Mouse (Mus musculus) forebrain, embryonic 11.5 days (tissue): Measurements from ENCODE around the gene Slc6a9. TPM values are rescaled to one million over a fixed set of nuclear protein-coding genes. Genes with fewer than 3 reads are reported as not detected.

Source experiments
- ATAC-seq: fragments of 200-750 bp; cut with Nextera tagmentation; replicated peaks from 2 replicates; pipeline ENCODE4 v1.8.0; 2017; ENCODE audit warnings: moderate TSS enrichment; ENCODE audit not compliant: low FRiP score
- DNase-seq: peaks from one replicate; pipeline ENCODE4 v3.0.0-alpha.2; 2017; ENCODE audit warnings: low spot score
- H3K27ac ChIP-seq: fragments of 300-500 bp; sonication (generic); 2 replicates; pipeline ENCODE4 v1.5.1; 2014; ENCODE audit warnings: low read depth, low read length
- H3K27me3 ChIP-seq: fragments of 300-500 bp; sonication (generic); 2 replicates; pipeline ENCODE4 v1.6.1; 2014; ENCODE audit warnings: mild to moderate bottlenecking, low read length, mixed read lengths; ENCODE audit not compliant: control insufficient read depth, insufficient read depth
- H3K36me3 ChIP-seq: fragments of 300-500 bp; sonication (generic); 2 replicates; pipeline ENCODE4 v1.6.1; 2014; ENCODE audit warnings: mild to moderate bottlenecking, low read length, moderate library complexity, mixed read lengths; ENCODE audit not compliant: control insufficient read depth, insufficient read depth
- H3K4me1 ChIP-seq: fragments of 300-500 bp; sonication (generic); replicated peaks from 2 replicates; pipeline ENCODE4 v1.6.1; 2014; ENCODE audit warnings: low read length, mixed read lengths; ENCODE audit not compliant: control insufficient read depth, insufficient read depth
- H3K4me2 ChIP-seq: fragments of 300-500 bp; sonication (generic); 2 replicates; pipeline ENCODE4 v1.6.1; 2014; ENCODE audit warnings: low read depth, mild to moderate bottlenecking, low read length, moderate library complexity, mixed read lengths; ENCODE audit not compliant: severe bottlenecking
- H3K4me3 ChIP-seq: fragments of 300-500 bp; sonication (generic); 2 replicates; pipeline ENCODE4 v1.5.1; 2014; ENCODE audit warnings: low read depth, low read length
- H3K9ac ChIP-seq: fragments of 300-500 bp; sonication (generic); 2 replicates; pipeline ENCODE4 v1.6.1; 2014; ENCODE audit warnings: low read length
- H3K9me3 ChIP-seq: fragments of 300-500 bp; sonication (generic); 2 replicates; pipeline ENCODE4 v1.6.1; 2016; ENCODE audit warnings: low read length, mixed read lengths; ENCODE audit not compliant: control insufficient read depth
- WGBS: fragments of 180-500 bp; shearing (Covaris S2); extraction: QIAGEN DNeasy Blood & Tissue Kit; methylation state at CpG from one replicate; pipeline ENCODE4 v1.1.7; 2014; 5-methylcytosine and 5-hydroxymethylcytosine counted together
- polyA plus RNA-seq: library from polyadenylated mRNA; unstranded; fragments of >200 nt; fragmentation: Nextera tagmentation; extraction: Ambion mirVana; gene quantifications from 2 replicates; pipeline ENCODE4 v1.2.1, GENCODE M21; 2014

Gene Slc6a9
- polyA plus RNA-seq, 1 experiment from 2014 or later: 8.1 TPM

GRCm38 (mm10) chr4:117913421-117913820, 79.1 kb downstream of the Slc6a9 start:
- WGBS: 53% methylated on average over 3 of the region's 3 CpGs
- no peaks in the 10 kb centered on the region for H3K9me3 ChIP-seq
- peak overlapping the region; percentile 78 for H3K4me3 ChIP-seq
- DNase-seq (no peak), ATAC-seq (no peak)
- no peaks in the 10 kb centered on the region for H3K27me3 ChIP-seq
- peaks cover 10% of the 10 kb centered on the region for H3K4me1 ChIP-seq
- H3K36me3 ChIP-seq: no peaks in the 10 kb centered on the region; the same call in 1 of the 2 replicates
- no peak overlapping the region for H3K27ac ChIP-seq
- peak overlapping the region; percentile 100 for H3K4me2 ChIP-seq
- H3K9ac ChIP-seq: peak overlapping the region; percentile 80

GRCm38 (mm10) chr4:117914031-117914430, 79.7 kb downstream of the Slc6a9 start:
- H3K4me1 ChIP-seq: peaks cover 8% of the 10 kb centered on the region
- H3K27me3 ChIP-seq: no peaks in the 10 kb centered on the region
- peak overlapping the region; percentile 100 for H3K4me2 ChIP-seq
- ATAC-seq (no peak; the same call in 1 of the 2 replicates), DNase-seq (no peak)
- no peaks in the 10 kb centered on the region; the same call in 1 of the 2 replicates for H3K36me3 ChIP-seq
- peak overlapping the region; percentile 78 for H3K4me3 ChIP-seq
- H3K9me3 ChIP-seq: no peaks in the 10 kb centered on the region
- H3K9ac ChIP-seq: peak overlapping the region; percentile 80
- WGBS: 13% methylated on average over 8 of the region's 8 CpGs
- H3K27ac ChIP-seq: no peak overlapping the region

GRCm38 (mm10) chr4:117914591-117915442, 80.5 kb downstream of the Slc6a9 start, which contains the start of gene Ipo13:
Ipo13 (minus strand) TSS chr4:117914999.
- peak; percentile 95 for DNase-seq
- H3K27ac ChIP-seq: peak within 1 kb of the TSS; percentile 72
- H3K9ac ChIP-seq: peak within 1 kb of the TSS; percentile 80
- peak within 1 kb of the TSS; percentile 100 for H3K4me2 ChIP-seq
- no peaks in the 10 kb centered on the region for H3K27me3 ChIP-seq
- peak; percentile 95 for ATAC-seq
- WGBS: 0% methylated on average over 59 of the region's 61 CpGs
- H3K4me1 ChIP-seq: peaks cover 8% of the 10 kb centered on the region
- peak within 1 kb of the TSS; percentile 78 for H3K4me3 ChIP-seq
- no peaks in the 10 kb centered on the region for H3K9me3 ChIP-seq
- H3K36me3 ChIP-seq: no peaks in the 10 kb centered on the region; the same call in 1 of the 2 replicates

DNA sequence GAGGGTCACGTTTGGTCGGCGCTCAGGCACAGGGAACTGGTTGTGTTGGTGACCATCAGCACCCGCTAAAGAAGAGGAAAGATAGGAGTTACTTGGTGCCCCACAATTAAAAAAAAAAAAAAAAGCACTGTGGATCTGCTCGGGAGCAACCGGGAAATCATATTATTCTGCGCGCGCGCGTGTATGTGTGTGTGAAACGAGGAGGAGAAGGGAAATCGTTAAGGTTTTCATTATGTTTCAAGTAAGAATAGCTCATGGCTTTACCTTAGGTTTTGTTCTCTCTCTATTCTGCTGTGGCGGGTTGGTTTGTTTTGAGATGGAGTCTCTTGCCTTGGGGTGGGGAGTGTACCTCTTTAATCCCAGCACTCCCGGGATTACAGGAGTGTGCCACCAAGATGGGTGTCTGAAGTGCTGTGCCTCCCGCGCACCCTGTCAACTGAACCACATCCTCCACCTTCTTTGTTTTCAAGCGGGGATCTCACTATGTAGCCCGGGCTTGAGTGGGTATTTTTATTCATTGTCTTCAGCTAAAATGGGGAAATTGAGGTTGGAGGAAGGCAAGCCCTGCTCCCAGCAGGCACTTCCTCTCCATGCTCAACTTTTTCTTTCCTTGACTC, 81.3 kb downstream of the Slc6a9 start:
- peaks cover 8% of the 10 kb centered on the region for H3K4me1 ChIP-seq
- peak overlapping the region; percentile 100 for H3K4me2 ChIP-seq
- H3K27me3 ChIP-seq: no peaks in the 10 kb centered on the region
- 8% methylated on average over 19 of the region's 19 CpGs for WGBS
- H3K9ac ChIP-seq: peak overlapping the region; percentile 80
- ATAC-seq (no peak), DNase-seq (no peak)
- H3K36me3 ChIP-seq: no peaks in the 10 kb centered on the region
- peak overlapping the region; percentile 78 for H3K4me3 ChIP-seq
- no peaks in the 10 kb centered on the region for H3K9me3 ChIP-seq
- H3K27ac ChIP-seq: no peak overlapping the region

GRCm38 (mm10) chr4:117916386-117916785, 82.1 kb downstream of the Slc6a9 start:
- Histone ChIP-seq H3K4me3 (no peak overlapping the region), H3K27me3 (no peaks in the 10 kb centered on the region), H3K9ac (no peak overlapping the region), H3K36me3 (no peaks in the 10 kb centered on the region), H3K9me3 (no peaks in the 10 kb centered on the region), H3K4me2 (no peak overlapping the region; the same call in 1 of the 2 replicates), H3K4me1 (peaks cover 8% of the 10 kb centered on the region), H3K27ac (no peak overlapping the region)
- ATAC-seq: no peak
- DNase-seq: no peak
- 92% methylated on average over 5 of the region's 5 CpGs for WGBS

- Histone ChIP-seq H3K36me3 (no peaks in the 10 kb centered on the region), H3K9me3 (no peaks in the 10 kb centered on the region), H3K27me3 (no peaks in the 10 kb centered on the region), H3K27ac (no peak overlapping the region), H3K4me2 (no peak overlapping the region), H3K4me3 (no peak overlapping the region), H3K9ac (no peak overlapping the region), H3K4me1 (peaks cover 8% of the 10 kb centered on the region)
- ATAC-seq: no peak
- WGBS: 89% methylated on average over 4 of the region's 4 CpGs
- no peak for DNase-seq
Observed at GRCm38 (mm10) chr4:117917402-117917801, 83.1 kb downstream of the Slc6a9 start.

DNA sequence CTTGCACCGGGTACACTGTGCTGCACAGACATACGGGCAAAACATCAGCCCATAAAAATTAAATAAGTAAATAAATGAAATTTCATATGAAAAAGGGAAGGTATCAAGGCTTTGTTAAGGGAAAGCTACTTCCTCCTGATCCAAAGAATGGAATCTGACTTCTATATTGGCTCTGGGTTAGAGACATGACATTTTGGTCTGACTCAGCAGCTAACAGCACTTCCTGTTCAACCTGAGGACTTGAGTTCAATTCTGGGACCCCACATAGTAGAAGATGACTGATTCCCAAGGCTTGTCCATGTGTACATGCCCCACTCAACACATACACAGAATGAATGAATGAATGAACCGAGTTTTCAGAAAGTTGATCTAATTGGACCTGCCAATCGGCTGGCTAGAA, 83.5 kb downstream of the Slc6a9 start:
- no peak overlapping the region for H3K27ac ChIP-seq
- H3K4me1 ChIP-seq: peaks cover 8% of the 10 kb centered on the region
- no peak overlapping the region for H3K4me2 ChIP-seq
- H3K4me3 ChIP-seq: no peak overlapping the region
- H3K9me3 ChIP-seq: no peaks in the 10 kb centered on the region
- WGBS: 93% methylated on average over 4 of the region's 4 CpGs
- ATAC-seq (no peak), DNase-seq (no peak)
- no peak overlapping the region for H3K9ac ChIP-seq
- H3K36me3 ChIP-seq: no peaks in the 10 kb centered on the region
- no peaks in the 10 kb centered on the region for H3K27me3 ChIP-seq

GRCm38 (mm10) chr4:117918261-117918660, 84.0 kb downstream of the Slc6a9 start:
- ATAC-seq (no peak), DNase-seq (no peak)
- no peak overlapping the region for H3K9ac ChIP-seq
- H3K9me3 ChIP-seq: no peaks in the 10 kb centered on the region
- H3K27me3 ChIP-seq: no peaks in the 10 kb centered on the region
- no peak overlapping the region for H3K4me2 ChIP-seq
- 89% methylated on average over 3 of the region's 3 CpGs for WGBS
- H3K4me1 ChIP-seq: peaks cover 8% of the 10 kb centered on the region
- H3K4me3 ChIP-seq: no peak overlapping the region
- H3K27ac ChIP-seq: no peak overlapping the region
- H3K36me3 ChIP-seq: no peaks in the 10 kb centered on the region
